Mouse (Mus musculus): ENCODE data around the gene Gm3285.
A peak's percentile ranks its signal among the peaks of the same experiment; 100 is the strongest.

Gene Gm3285

GRCm38 (mm10) chr10:77861675-77862074 is at the start of gene Gm3285:
Gm3285 (plus strand) TSS chr10:77861975.
- DNase-seq, result no peak

DNA sequence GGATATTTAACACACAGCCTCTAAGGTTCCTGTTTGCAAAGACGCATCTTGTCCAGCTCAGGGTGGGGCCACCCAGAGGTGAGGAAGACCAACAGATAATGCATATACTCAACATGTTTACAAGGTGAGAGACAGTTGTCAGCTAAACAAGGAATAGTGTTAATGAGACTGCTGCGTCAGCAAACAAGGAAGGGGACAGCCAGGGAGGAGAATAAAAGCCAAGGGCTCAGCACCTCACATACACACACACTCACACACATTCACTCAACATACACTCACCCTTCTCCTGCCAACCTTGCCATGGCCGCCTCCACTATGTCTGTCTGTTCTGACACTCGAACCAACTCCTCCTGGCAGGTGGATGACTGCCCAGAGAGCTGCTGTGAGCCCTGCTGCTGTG is 47.4 kb upstream of the Gm3285 start, which contains the start of gene Gm2696:
Gene Gm2696, plus strand, starts transcription at position 301 of the 400 bp plus-strand sequence.
- DNase-seq, result no peak

- no peak for DNase-seq
Observed at GRCm38 (mm10) chr10:77815514-77815913, 46.3 kb upstream of the Gm3285 start.

DNA sequence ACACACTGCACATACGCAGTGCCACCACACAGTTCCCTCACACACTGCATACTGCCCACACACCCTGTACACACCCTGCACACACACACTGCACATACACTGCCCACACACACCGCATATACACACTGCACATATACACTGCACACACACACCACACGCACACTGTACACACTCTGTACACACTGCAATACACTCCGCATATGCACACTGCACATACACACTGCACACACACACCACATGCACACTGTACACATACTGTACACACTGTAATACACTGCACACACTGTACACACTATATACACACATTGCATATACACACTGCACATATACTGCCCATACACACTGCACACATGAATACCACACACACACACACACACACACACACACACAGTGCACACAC is 43.3 kb upstream of the Gm3285 start:
- DNase-seq, result no peak

DNA sequence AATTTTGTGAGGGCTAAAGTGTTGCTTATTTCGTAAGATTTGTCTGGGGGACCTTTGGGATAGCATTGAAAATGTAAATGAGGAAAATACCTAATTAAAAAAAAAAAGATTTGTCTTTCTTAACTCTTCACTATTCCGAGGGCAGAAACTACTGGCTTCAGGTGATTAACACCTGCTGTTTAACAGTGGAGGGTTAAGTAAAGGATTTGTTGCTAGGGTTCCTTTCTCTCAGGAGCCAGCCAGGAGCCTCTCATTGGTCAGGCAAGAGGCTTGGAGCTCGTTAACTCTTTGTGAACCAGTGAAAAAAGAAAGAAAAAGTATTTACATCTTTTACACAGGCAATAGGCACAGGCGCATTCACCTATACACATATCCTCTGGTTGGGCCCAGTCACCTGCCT is 42.6 kb upstream of the Gm3285 start:
- no peak for DNase-seq

DNA sequence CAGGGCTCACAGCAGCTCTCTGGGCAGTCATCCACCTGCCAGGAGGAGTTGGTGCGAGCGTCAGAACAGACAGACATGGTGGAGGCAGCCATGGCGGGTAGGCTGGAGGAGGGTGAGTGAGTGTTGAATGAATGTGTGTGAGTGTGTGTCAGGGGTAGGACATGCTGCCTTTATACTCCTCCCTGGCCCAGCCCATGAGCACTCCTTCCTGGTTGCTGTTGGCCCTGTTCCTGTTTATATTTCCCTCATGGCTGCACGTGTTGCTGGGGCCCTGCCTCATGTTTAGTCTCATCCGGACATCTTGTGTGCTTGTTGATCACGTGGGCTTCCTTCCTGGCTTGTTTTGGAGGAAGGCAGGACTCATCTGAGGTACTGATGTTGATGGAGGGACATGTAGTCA is 34.8 kb upstream of the Gm3285 start, which contains the start of gene Krtap10-4:
Gene Krtap10-4, minus strand, starts transcription at position 145 of the 400 bp plus-strand sequence.
- DNase-seq, result no peak

DNA sequence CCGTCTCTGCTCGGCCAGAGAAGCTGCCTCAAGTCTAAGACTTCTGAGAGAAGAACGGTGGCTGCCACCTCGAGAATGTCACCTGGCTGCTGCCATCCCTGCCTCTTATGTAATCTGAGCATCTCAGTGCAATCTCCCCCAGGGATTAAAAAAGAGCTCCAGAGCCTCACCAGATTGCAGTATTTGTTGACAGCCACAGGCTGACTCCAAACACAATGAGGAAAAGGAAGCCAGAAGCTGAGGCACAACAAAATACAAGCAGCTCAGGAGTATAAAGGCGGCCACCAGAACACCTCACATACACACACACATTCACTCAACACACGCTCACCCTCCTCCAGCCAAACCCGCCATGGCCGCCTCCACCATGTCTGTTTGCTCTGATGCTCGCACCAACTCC is 26.1 kb upstream of the Gm3285 start, which contains the start of gene Krtap10-10:
Gene Krtap10-10, plus strand, starts transcription at position 301 of the 400 bp plus-strand sequence.
- no peak for DNase-seq

GRCm38 (mm10) chr10:77839006-77839405 is 22.8 kb upstream of the Gm3285 start:
- no peak for DNase-seq

DNA sequence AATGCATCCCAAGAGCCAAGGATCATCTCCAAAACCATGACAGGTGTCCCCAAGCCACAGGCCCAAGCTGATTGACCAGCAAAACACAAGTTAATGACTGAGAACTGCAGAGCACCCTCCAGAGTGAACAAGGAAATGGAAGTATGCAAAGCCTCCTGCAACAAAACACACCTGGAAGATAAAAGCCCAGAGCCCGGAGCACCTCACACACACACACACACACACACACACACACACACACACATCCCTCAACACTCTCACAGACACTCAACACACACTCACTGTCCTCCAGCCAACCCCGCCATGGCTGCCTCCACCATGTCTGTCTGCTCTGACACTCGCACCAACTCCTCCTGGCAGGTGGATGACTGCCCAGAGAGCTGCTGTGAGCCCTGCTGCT is 15.3 kb upstream of the Gm3285 start, which contains the start of gene Gm36176:
Gene Gm36176, plus strand, starts transcription at position 301 of the 400 bp plus-strand sequence.
- DNase-seq, result no peak

GRCm38 (mm10) chr10:77846961-77847360 is 14.8 kb upstream of the Gm3285 start:
- DNase-seq, result no peak

- DNase-seq, result no peak
Observed at GRCm38 (mm10) chr10:77847538-77847937, 14.2 kb upstream of the Gm3285 start.

- DNase-seq, result no peak
Observed at GRCm38 (mm10) chr10:77852559-77852958, 9.2 kb upstream of the Gm3285 start, which contains the start of gene Gm10318. Gm10318 (plus strand) TSS chr10:77852859.

DNA sequence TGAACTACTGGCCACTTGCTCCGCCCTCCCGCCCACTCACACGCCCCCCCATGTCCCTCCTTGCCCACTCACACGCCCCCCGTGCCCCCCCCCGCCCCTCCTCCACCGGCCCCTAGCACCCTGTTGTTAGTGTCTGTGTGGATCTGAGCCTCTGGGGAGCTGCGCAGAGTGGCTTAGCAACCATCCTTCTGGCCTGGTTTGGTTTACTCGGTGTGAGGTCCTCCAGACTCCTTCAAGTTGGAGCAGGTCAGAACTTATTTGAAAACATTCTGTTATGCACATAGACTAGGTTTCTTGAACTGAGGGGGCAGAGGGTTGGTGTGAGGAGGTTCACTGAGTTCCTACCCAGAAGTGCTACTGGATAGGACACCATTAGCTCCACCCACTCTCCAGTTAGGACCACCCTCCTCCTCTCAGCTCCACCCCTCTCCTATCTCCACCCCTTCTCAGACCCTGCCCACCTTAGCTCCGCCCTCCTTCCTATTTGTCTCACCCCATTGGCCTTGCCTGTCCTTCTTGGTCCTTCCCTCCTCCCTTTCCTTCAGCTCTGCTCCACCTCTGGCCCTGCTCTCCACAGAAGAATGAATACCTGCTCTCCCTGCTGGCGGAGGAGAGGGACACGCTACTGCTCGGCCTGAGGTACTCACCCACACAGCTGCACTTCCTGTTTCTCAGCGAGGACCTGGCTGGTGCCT is 2.4 kb downstream of the Gm3285 start:
- DNase-seq, result peak; percentile 16 to 49

DNA sequence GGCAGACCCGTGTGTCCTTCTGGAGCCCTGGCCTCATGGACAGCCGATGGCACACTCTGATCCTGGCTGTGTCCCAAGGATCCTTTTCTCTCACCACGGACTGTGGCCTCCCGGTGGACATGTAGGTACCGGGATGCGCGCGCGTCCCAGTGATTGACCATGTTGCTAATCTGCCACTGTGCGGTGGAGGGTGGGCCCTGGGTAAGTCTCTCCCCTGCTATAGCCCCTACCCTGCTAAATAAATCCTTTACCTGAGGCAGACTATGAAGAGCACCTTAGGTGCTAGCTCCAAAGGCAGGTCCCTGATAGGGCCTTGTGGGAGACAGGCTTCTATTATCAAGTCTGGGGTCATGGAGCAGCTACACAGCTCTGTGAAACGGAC is 3.0 kb downstream of the Gm3285 start:
- no peak for DNase-seq

- DNase-seq, result no peak
Observed at GRCm38 (mm10) chr10:77867546-77867945, 5.8 kb downstream of the Gm3285 start.

DNA sequence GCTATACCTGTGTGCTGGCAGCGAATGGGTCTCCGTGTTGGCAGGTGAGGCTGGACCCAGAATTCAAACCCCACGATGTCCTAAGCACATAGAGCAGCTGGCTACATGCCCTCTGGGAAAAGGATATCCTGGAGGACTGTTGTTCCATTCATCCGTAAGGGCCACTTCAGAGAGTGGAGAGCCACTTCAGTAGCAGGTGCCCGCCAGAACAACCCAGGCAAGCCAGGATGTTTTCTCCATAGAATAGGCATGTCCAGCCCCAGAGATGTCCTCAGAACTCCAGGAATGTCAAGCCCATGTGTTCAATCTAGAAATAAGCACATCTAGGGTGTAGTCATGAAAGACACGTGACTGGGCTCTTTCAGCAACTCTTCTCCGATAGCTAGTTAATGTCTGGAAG is 7.9 kb downstream of the Gm3285 start:
- DNase-seq, result no peak

DNA sequence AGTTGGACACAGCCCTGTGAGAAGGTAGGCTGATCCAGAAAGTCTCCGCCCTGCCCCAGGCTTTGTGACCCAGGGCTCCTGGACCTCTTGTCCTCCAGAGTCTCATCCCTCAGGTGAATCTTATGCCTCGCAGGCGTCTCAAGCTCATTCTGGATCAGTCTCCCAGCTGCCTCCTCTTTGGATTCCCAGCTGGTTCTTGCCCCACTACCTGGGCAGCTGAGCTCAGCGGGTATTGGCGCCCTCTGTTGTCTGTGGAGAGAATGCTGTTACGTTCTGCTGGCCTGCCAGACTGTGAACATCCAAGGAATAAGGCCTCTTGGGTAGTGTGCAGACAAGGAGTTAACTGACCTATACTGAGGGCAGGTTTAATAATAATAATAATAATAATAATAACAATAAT is 17.2 kb downstream of the Gm3285 start:
- no peak for DNase-seq

- DNase-seq, result no peak
Observed at GRCm38 (mm10) chr10:77880305-77880704, 18.5 kb downstream of the Gm3285 start.

- DNase-seq, result no peak
Observed at GRCm38 (mm10) chr10:77882553-77882952, 20.8 kb downstream of the Gm3285 start.

DNA sequence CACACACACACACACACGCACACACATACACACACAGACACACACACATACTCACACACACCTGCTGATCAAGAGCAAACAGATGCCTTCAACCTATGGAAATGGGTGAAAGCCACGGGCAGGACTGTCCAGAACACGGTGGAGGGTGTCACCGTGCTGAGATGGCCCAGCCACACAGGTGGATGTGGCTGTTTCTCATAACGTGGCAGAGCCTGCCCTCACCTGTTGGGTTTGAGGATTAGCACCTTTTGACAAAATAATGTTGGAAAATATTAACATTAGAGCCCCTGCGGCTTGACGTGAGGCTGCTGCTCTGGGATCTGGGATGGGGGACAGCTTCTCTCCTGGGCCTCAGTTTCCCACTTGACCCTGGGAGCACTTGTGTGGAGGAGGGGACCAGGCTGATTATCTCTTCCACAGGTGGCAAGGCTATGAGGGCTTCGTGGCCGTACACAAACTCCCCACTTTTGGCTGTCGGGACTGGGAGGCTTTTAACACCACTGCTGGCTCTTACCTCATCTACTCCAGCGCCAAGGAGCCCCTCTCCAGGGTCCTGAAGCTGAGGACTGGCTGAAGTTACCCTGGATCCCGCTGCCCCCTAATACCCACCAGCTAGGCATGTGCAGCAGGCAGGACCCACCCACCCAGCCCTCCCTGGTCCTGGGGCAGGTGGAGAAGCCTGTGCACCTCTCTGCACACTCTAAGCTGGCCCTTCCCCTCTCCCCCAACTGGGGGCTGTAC is 24.4 kb downstream of the Gm3285 start:
- DNase-seq, result no peak

DNA sequence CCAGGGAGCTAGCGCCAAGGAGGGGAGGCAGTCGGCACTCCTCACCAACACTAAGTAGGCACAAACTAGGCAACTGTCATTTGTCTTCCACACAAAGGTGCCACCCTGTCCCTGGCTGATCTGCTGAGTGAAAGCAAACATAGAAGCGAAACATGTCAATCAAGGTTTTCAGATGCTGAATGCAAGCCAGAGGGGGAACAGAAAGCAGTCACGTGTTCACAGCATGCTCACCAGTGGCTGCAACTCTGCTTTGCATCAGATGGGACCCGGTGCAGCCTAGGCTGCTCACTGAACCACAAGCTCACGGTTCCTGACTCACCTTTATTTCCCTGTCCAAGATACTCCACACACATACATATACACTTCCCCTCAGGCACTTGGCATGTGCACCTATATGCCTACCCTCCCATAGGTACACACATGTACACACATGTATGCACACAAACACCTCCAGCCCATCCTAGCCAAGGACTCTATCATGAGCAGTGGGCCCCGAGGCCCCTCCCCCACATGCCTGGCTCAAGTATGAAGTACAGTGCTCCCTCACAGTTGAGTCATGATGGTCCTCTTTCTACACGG is 29.3 kb downstream of the Gm3285 start:
- DNase-seq, result no peak

- DNase-seq, result no peak
Observed at GRCm38 (mm10) chr10:77895562-77895961, 33.8 kb downstream of the Gm3285 start.

DNA sequence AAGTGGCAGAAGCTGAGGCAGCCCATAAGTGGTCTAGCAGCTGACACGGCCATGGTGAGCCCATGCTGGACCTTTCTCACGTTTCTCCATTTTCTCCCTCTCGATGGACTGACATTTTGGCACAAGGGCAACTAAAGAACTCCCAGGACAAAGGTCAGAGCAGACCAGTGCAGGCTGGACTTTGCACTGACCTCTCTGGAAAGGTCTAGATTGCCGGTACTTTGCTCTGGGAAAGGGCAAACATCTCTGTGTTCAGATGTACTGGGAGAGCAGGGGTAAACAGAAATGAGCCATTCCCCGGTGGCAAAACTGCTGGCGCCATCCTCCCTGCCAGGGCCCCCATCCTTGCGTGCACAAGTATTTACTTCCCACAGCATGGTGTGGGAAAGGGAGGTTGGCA is 38.4 kb downstream of the Gm3285 start:
- no peak for DNase-seq
